Mouse (Mus musculus) limb, embryonic 14.5 days (tissue): ENCODE measurements around the gene A430005L14Rik. TPM values are rescaled to one million over a fixed set of nuclear protein-coding genes. Genes with fewer than 3 reads are reported as not detected.
"Not testable (repeated sequence)": the region's sequence is repeated elsewhere in the genome, so short reads cannot be mapped to it uniquely, and the experiment has no call there.

Experiments used
- ATAC-seq: fragments of 200-750 bp; cut with Nextera tagmentation; 2 replicates; pipeline ENCODE4 v1.8.0; 2017; ENCODE audit warnings: low read depth, moderate number of reproducible peaks, moderate TSS enrichment; ENCODE audit not compliant: low FRiP score
- DNase-seq: peaks from one replicate; pipeline ENCODE4 v3.0.0-alpha.2; 2015; ENCODE audit warnings: low spot score
- H3K27ac ChIP-seq: fragments of 300-500 bp; sonication (generic); replicated peaks from 2 replicates; pipeline ENCODE4 v1.5.1; 2014; ENCODE audit warnings: low read depth, mild to moderate bottlenecking, low read length, moderate library complexity, mixed read lengths
- H3K27me3 ChIP-seq: fragments of 300-500 bp; sonication (generic); 2 replicates; pipeline ENCODE4 v1.6.1; 2014; ENCODE audit warnings: low read length, mixed read lengths; ENCODE audit not compliant: control insufficient read depth, insufficient read depth
- H3K36me3 ChIP-seq: fragments of 300-500 bp; sonication (generic); 2 replicates; pipeline ENCODE4 v1.6.1; 2014; ENCODE audit warnings: mild to moderate bottlenecking, low read length, moderate library complexity, mixed read lengths; ENCODE audit not compliant: control insufficient read depth, insufficient read depth
- H3K4me1 ChIP-seq: fragments of 300-500 bp; sonication (generic); 2 replicates; pipeline ENCODE4 v1.6.1; 2014; ENCODE audit warnings: antibody characterized with exemption, low read length, mixed read lengths; ENCODE audit not compliant: control insufficient read depth, insufficient read depth
- H3K4me2 ChIP-seq: fragments of 300-500 bp; sonication (generic); replicated peaks from 2 replicates; pipeline ENCODE4 v1.6.1; 2014; ENCODE audit warnings: low read depth, mild to moderate bottlenecking, low read length, moderate library complexity; ENCODE audit not compliant: severe bottlenecking
- H3K4me3 ChIP-seq: fragments of 300-500 bp; sonication (generic); replicated peaks from 2 replicates; pipeline ENCODE4 v1.5.1; 2014; ENCODE audit warnings: low read length
- H3K9ac ChIP-seq: fragments of 300-500 bp; sonication (generic); 2 replicates; pipeline ENCODE4 v1.6.1; 2014; ENCODE audit warnings: mild to moderate bottlenecking, low read depth, low read length, moderate library complexity; ENCODE audit not compliant: severe bottlenecking
- H3K9me3 ChIP-seq: fragments of 300-500 bp; sonication (generic); 2 replicates; pipeline ENCODE4 v1.6.1; 2016; ENCODE audit warnings: low read length; ENCODE audit not compliant: control insufficient read depth
- POLR2A ChIP-seq: fragments of 200-500 bp; IDR thresholded peaks from 2 replicates; pipeline ENCODE4 v1.8.0; 2012; ENCODE audit warnings: inconsistent platforms, mild to moderate bottlenecking, moderate library complexity, borderline replicate concordance; ENCODE audit not compliant: insufficient read depth, insufficient read length; ENCODE audit errors: extremely low read depth
- WGBS: fragments of 180-500 bp; shearing (Covaris S2); extraction: QIAGEN DNeasy Blood & Tissue Kit; methylation state at CpG from one replicate; pipeline ENCODE4 v1.1.7; 2014; 5-methylcytosine and 5-hydroxymethylcytosine counted together
- polyA plus RNA-seq, 2 experiments: library from polyadenylated mRNA; depleted of rRNA in 1 of 2; stranded (reverse) in 1 of 2; unstranded in 1 of 2; fragments of >200 nt; fragmentation: Nextera tagmentation in 1 of 2; extraction: Ambion mirVana in 1 of 2; gene quantifications; 2 replicates each; pipeline versions ENCODE4 v1.2.1 to v1.2.3; 2012 to 2014

The A430005L14Rik gene
- polyA plus RNA-seq (2012; rRNA removed) = 43.5 and 44.4 TPM in 2 replicates
- 70.8 and 71.6 TPM in 2 replicates for polyA plus RNA-seq (2014; fragmentation: Nextera tagmentation; extraction: Ambion mirVana)

DNA sequence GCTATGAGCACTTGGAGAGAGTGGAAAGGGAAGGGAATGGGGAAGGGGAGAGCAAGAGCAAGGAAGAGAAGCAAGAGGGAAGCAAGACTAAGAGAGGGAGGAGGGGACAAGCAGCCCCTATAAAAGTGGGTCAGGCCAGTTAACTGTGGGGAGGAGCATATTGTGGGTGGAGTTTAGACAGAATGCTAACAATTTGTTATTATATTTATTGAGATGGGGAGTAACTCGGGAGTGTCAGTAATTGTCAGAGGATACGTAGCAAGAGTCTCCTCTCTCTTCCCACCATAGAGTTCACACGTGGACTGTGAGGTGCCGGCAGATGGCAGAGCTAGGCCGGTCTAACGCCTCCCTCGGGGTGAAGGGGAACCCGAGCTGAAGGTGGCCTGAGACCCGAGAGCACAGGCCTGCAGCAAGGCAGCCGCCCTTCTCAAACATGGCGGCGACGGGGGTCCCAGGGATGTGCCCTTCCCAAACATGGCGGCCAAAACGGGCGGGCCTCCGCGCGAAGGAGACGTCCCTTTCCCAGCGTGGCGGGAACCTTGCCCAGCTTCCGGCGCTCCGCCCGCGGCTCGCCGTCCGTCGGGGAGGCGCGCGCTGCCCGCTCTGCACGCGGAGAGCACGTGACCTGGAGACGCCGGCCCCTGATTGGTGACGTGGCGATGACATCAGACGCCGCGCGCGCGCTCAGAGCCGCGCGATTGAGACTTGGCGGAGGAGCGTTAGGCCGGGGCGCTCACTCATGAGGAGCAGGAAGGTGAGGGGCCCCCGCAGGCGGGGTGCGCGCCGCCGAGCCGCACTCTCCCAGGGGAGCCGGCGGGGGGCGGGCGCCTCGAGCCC is at the start of gene A430005L14Rik:
Gene A430005L14Rik, plus strand, starts transcription at position 669 of the 837 bp plus-strand sequence.
- Histone ChIP-seq H3K4me3 (peak within 1 kb of the TSS; percentile 65), H3K9me3 (no peaks in the 10 kb centered on the region), H3K27me3 (no peaks in the 10 kb centered on the region), H3K36me3 (peaks cover 19% of the 10 kb centered on the region), H3K27ac (peak within 1 kb of the TSS; percentile 86), H3K9ac (peak within 1 kb of the TSS; percentile 86), H3K4me2 (peak within 1 kb of the TSS; percentile 86), H3K4me1 (peaks cover 11% of the 10 kb centered on the region)
- TF ChIP-seq POLR2A = no peak
- WGBS = 2% methylated on average over 40 of the region's 67 CpGs
- ATAC-seq (peak; percentile 96), DNase-seq (peak; percentile 96)

DNA sequence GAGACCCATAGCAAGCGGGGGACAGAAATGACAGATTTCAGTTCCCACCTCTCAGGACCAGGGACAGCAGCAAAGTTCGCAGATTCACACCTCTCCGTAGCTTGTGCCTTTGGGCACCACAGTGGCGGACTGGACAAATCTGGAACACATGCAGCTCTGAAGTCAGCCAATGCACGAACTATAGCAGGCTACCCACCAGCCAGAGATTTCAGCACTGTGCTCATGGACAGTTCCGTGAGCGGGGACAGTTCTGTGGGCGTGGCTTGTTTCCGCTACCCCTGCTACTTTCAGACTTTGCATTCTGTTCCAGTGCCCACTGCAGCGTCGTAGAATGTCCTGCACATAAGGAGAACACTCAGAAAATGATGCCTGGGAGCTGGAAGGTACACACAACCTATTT is 49.5 kb upstream of the A430005L14Rik start:
- H3K27ac ChIP-seq = no peak overlapping the region
- no peaks in the 10 kb centered on the region for H3K4me1 ChIP-seq
- H3K9me3 ChIP-seq = no peaks in the 10 kb centered on the region
- no peak for ATAC-seq
- TF ChIP-seq POLR2A = no peak
- WGBS = 17% methylated on average over 11 of the region's 11 CpGs
- no peaks in the 10 kb centered on the region for H3K36me3 ChIP-seq
- H3K9ac ChIP-seq = no peak overlapping the region
- no peaks in the 10 kb centered on the region for H3K27me3 ChIP-seq
- H3K4me3 ChIP-seq = no peak overlapping the region
- H3K4me2 ChIP-seq = no peak overlapping the region
- DNase-seq = peak; percentile 76

DNA sequence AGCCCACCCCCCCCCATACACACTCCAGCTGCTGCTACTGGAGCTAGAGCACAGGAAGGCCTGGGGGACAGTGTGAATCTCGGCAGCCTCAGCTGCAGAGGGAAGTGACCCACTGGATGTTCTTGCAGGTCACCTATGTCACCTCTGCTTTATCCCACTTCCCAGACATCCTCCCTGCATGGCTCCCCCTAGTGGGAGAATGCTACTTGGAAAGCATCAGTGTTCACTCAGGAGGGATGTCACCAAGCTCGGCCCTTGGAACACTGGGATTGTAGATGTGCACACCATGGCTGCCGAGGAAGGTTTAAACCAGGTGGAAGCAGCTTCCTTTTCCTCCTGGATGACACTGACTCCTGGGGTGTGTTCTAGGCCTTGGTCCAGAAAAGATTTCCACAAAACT is 43.4 kb upstream of the A430005L14Rik start:
- Histone ChIP-seq H3K27ac (no peak overlapping the region), H3K4me3 (no peak overlapping the region), H3K27me3 (no peaks in the 10 kb centered on the region), H3K36me3 (no peaks in the 10 kb centered on the region), H3K9ac (no peak overlapping the region), H3K4me2 (no peak overlapping the region), H3K4me1 (no peaks in the 10 kb centered on the region), H3K9me3 (no peaks in the 10 kb centered on the region)
- WGBS = 56% methylated on average over 3 of the region's 3 CpGs
- ATAC-seq (no peak), DNase-seq (no peak)
- no peak for TF ChIP-seq POLR2A

GRCm38 (mm10) chr4:153917773-153918500 is 39.1 kb upstream of the A430005L14Rik start:
- Histone ChIP-seq H3K4me1 (no peaks in the 10 kb centered on the region), H3K27me3 (no peaks in the 10 kb centered on the region), H3K27ac (no peak overlapping the region), H3K4me2 (no peak overlapping the region), H3K4me3 (no peak overlapping the region), H3K36me3 (no peaks in the 10 kb centered on the region), H3K9me3 (no peaks in the 10 kb centered on the region), H3K9ac (no peak overlapping the region)
- TF ChIP-seq POLR2A = no peak
- ATAC-seq (no peak), DNase-seq (no peak)
- WGBS = 40% methylated on average over 8 of the region's 8 CpGs

- Histone ChIP-seq H3K4me2 (no peak overlapping the region), H3K9ac (no peak overlapping the region), H3K27ac (no peak overlapping the region), H3K9me3 (no peaks in the 10 kb centered on the region), H3K36me3 (no peaks in the 10 kb centered on the region), H3K4me3 (no peak overlapping the region), H3K4me1 (no peaks in the 10 kb centered on the region), H3K27me3 (no peaks in the 10 kb centered on the region)
- no peak for DNase-seq
- ATAC-seq = no peak
- 62% methylated on average over 9 of the region's 9 CpGs for WGBS
- TF ChIP-seq POLR2A = no peak
Measured at GRCm38 (mm10) chr4:153920517-153921233, 36.4 kb upstream of the A430005L14Rik start.

DNA sequence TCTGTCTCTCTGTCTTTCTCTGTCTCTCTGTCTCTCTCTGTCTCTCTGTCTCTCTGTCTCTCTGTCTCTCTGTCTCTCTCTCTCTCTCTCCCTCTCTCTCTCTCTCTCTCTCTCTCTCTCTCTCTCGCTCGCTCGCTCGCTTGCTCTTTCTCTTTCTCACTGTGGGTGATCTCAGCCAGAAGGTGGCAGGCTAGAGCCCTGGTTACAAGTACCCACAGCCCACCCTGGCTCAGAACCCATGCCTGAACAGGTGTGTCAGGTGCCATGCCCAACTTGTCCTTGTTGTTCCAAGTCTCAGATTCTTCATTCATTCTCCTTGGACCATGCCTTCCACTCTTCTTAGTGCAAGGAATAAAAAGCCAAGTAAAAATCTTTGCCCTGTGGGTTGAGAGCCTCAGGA is 34.9 kb upstream of the A430005L14Rik start:
- H3K27ac ChIP-seq, H3K4me3 ChIP-seq, H3K27me3 ChIP-seq, H3K4me2 ChIP-seq, DNase-seq, H3K4me1 ChIP-seq, H3K9me3 ChIP-seq, ATAC-seq, H3K9ac ChIP-seq, H3K36me3 ChIP-seq: not testable (repeated sequence)
- WGBS = 26% methylated on average over 4 of the region's 4 CpGs
